Mouse (Mus musculus) thymus, postnatal 4 days (tissue): ENCODE measurements at regions not wholly inside any gene's neighbourhood (a gene's known extent, or its start where the extent isn't known, plus 50 kb on each side); places are given as distances from the start of the nearest gene placed in this dataset.

Experiments used
- DNase-seq: peaks from one replicate; pipeline ENCODE4 v3.0.0; 2021

DNA sequence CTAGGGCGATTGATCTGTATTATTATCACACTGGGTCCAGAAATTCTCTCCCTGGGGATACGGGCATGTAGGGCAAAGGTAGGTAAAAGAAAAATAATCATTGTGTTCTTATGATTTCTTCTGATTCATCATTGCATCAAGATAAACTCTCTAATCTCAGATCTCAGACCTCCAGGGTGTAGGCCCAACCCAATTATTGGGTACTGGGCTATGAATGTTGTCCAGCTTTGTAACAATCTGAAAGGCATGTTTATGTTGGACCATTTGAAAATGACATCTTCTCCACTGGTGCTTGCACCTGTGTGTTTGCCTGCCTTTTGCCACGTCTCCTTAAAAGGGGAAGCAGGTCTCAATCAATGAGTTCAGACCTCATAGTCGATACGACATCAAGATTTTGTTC is 95.4 kb upstream of the Egr2 start:
- DNase-seq: no peak

DNA sequence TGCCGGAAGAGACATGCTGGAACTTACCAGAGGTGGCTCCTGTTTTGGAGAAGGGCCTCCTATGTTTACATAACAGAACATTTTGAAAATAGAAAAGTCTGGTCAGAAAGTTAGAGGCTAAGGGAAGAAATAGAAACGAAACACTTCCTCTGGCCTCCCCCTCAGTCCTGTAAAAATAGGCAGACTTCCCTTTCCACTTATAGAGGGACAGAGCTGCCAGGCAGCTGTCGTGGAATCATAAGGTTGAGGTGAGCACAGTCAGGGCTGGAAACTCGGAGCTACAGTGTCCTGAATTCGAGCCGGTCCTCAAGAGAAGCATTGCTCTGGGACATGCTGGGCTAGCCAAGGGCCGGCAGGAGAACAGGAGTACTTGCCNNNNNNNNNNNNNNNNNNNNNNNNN is 94.0 kb upstream of the Egr2 start:
- DNase-seq: no peak

DNA sequence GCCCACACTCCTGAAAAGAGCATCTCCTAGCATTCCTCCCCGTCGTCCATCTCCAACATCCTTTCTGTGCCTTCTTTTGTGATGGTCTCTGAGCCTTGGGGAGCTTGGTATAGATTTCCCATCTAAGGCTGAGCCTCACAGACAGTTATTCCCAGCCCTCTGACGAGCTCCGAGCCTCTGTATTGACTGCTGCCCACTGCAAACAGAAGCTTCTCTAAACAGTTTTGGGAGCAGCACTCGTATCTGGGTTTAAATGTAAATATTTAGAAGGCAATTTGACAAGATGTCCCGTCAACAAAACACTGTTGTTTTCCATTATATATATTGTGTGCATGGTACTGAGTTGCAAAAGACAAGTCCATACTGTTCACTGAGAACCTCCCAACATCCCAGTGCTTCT is 86.4 kb upstream of the Egr2 start:
- DNase-seq: no peak

DNA sequence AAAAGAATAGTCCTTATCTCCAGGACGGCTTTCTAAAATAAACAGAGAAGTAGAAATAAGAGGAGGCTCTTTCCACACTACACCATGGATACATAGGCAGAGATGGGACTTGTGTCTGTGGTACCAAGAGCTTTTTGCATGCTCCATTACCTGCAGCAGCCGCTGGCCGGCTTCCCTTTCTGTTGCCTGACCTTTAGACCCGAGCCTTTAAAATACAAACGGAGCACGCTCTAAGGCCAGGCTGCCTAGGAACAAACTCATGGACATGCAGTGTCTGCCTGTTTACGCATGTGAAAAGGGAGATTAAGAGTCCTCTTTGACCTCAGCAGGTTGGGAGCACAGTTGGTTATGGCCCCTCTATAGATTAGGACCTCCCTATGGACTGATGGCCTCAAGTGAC is 81.1 kb upstream of the Egr2 start:
- no peak for DNase-seq

DNA sequence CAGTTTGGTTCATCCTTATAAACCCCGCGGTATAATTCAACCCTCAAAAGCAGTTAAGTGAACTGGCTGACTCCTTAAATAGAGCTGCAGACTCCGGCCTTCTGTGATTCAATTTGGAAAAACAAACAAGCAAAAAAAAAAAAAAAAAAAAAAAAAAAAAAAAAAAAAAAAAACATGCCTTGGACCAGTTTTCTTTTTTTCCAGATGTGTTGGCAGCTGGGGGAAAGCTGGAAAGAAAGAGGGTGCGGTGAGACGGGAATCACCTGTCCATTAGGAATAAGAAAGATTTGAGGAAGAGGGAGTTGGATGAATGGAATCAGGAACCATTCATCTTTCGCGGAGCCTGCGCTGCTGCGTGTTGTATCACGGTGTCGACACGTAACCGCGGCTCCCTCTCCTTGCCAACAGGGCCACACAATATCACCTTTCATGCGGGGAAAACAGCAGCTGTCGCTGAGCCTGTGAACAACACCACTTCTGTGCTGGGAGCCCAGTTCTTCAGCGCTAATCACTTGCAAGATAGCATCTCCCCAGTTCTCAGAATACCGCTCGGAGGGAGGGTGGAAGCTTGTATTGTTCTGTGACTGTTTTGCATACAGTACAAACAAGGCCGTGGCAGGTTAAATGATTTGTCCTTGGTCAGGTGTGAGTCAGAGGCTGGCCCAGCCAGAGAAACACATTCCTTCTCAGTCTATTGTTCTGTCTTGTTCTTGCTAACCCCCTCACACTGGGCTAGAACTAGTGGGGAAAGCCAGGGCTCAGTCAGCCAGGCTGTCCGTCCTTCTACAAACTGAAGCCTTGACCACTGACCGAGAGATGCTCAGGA is 76.6 kb upstream of the Egr2 start:
- DNase-seq: peak; percentile 18

DNA sequence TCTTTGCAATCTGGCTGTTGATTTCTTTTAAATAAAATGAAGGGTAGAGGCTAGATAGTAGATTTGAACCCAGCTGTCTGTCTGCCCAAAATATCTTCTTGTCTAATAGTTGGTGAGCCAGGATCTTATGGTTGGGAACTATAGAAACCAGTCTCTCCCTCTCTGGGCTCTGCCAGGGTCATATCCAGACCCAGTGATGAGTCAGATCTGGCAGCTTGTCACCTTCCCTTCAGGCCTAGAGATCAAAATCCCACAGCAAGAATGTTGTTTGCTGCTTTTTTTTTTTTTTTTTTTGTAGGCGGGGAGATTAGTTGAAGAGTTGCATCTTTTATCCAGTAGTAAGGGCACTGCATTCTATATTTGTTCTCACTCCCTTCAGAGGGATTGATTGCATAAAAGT is 74.0 kb upstream of the Egr2 start:
- DNase-seq: no peak

DNA sequence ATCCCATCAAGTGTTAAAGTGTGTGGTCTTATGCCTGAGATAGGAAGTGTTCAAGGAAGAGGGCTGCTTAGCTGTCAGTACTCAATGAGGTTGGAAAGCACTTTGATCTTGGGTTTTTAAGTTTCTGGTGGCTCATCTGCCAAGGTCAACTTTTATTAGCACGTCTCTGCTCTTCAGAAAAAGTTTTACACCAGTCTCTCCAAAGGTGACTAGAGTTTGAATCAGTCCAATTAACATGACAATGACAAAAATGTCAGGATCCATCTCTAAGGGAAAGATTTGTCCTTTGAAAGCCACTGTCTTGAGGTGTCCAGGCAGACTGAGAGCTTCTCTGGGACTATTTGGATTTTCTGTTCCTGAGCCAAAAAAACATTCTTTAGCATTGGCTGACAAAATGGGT is 73.4 kb upstream of the Egr2 start:
- DNase-seq: no peak

DNA sequence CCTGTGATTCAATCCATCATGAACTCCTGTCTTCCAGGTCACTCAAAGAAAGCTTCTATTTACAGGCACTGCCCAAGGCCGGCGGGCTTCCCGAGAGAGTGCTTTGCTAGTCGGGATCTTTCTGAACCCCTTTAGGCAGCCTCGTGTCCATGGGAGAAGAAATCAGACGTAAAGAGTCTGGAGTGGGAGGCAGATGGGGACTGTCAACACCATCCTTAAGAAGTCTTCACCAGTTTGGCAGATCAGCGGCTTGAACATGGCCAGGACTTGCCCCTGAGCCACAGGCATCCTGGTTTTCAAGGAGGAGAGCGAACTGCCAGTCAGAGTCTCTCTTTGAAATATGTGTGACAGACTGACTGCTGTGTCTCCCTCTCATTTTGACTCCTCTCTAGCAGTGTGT is 66.6 kb upstream of the Egr2 start:
- no peak for DNase-seq

DNA sequence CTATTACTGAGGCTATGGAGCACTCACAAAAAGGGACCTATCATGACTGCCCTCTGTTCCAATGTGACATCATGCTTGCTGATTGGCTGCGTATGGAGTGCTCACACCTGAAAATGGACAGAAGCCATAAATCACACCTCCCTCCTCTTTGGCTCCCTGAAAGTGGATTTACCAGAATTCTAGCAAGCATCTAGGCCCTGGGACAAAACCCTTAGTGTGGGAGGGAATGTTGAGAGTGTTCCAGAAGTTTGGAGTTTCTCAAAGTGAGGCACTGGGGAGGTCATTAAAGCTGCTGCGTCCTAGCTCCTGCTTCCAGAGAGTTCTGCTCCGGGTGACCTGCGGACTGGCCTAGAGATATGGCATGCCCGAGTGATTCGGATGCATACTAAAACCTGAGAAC is 62.3 kb upstream of the Egr2 start:
- no peak for DNase-seq

DNA sequence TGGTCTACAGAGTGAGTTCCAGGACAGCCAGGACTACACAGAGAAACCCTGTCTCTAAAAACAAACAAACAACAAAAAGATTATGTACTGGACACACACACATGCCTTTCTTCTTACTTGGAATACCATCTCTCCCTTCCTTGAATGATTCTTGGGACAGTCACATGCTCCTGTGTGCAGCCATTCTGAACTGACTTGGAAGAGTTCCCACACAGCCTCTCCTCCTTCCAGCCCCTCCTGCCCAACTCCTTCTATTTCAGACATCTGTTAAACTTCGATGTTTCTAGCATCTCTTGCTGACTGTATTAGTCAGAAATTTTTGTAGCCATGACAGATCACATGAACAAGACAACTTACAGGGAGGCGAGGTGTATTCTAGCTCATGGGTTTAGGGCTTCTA is 60.9 kb upstream of the Egr2 start:
- no peak for DNase-seq

DNA sequence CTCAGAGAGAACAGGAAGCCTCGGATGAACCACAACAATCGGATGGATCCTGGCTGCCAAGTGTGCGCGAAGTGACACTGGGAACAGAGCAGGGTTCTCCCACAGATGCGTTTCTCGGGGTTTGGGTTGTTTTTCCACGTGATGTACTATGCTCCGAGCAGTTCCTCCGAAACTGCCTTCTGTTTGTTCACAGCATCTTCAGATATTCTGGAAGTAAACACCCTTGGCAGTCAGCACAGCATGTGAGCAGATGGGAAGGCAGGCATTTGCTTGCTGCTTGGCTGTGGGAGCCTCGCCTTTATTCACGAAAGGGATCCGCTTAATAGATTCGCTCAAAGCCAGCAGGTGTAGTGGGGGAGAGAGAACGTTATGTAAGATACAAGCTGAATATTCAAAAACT is 53.0 kb upstream of the Egr2 start:
- no peak for DNase-seq

DNA sequence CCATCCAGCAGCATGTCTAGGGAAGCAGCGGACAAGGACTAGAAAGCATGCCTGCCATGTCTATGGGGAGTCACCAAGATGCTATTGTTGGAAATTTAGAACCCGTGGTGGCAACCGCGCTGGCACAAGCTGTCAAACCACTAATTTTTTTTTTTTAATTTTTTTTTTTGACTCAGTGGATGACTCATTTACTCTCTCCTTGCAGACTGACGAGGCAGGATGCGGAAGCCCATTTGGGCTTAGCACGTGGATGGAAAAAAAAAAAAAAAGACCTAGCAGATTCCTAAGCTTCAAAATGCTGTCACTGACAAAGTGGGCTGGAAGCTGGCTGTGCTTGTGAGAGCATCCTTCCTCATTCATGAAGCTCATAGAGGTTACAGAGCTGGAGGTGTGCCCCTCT is 51.9 kb upstream of the Egr2 start:
- no peak for DNase-seq

DNA sequence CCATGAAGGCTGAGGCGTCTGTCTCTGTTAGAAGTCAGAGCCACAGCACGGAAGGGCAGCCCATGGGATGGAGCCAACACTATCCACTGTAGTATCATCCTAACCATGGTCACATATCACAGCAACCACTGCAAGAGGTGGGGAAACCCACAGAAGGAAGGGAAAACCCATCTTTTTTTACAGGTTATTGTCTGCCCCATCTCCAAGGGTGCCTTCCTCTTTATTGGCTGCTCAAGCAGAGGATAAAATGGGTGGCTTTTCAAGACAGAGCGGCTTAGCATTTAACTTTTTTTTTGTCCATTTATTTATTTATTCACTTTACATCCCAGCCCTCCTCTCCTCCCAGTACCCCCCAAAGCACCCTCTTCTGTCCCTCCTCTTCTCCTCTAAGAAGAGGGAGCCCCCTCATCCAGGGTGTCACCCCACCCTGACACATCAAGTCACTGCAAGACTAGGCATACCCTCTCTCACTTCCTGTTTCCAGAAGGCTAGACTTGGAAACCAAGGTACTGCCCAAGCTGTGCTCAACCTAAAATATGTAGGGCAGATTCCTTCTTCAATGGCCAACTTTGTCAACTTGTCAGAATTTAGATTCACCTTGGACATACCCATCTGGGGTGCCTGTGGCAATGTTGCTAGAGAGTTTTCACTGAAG is 51.1 kb upstream of the Egr2 start:
- DNase-seq: no peak
